Mouse (Mus musculus) kidney, postnatal 0 days (tissue): ENCODE measurements around the gene Pycr1. TPM values are rescaled to one million over a fixed set of nuclear protein-coding genes. Genes with fewer than 3 reads are reported as not detected.
A peak's percentile ranks its signal among the peaks of the same experiment; 100 is the strongest.

ENCODE experiments used
- ATAC-seq: fragments of 200-750 bp; cut with Nextera tagmentation; replicated peaks from 2 replicates; pipeline ENCODE4 v1.8.0; 2017; ENCODE audit warnings: low read depth, moderate number of reproducible peaks, moderate TSS enrichment, moderate library complexity; ENCODE audit not compliant: low FRiP score
- DNase-seq: peaks from one replicate; pipeline ENCODE4 v3.0.0-alpha.2; 2016; ENCODE audit warnings: low spot score
- H3K27ac ChIP-seq: fragments of 300-500 bp; sonication (generic); 2 replicates; pipeline ENCODE4 v1.5.1; 2014; ENCODE audit warnings: mild to moderate bottlenecking
- H3K27me3 ChIP-seq: fragments of 300-500 bp; sonication (generic); 2 replicates; pipeline ENCODE4 v1.6.1; 2014; ENCODE audit warnings: low read length, mixed read lengths; ENCODE audit not compliant: insufficient read depth
- H3K36me3 ChIP-seq: fragments of 300-500 bp; sonication (generic); 2 replicates; pipeline ENCODE4 v1.6.1; 2014; ENCODE audit warnings: low read length, mixed read lengths; ENCODE audit not compliant: insufficient read depth
- H3K4me1 ChIP-seq: fragments of 300-500 bp; sonication (generic); replicated peaks from 2 replicates; pipeline ENCODE4 v1.6.1; 2014; ENCODE audit warnings: antibody characterized with exemption, low read length, mixed read lengths; ENCODE audit not compliant: insufficient read depth
- H3K4me2 ChIP-seq: fragments of 300-500 bp; sonication (generic); 2 replicates; pipeline ENCODE4 v1.6.1; 2014; ENCODE audit warnings: mild to moderate bottlenecking, low read length, moderate library complexity, mixed read lengths
- H3K4me3 ChIP-seq: fragments of 300-500 bp; sonication (generic); replicated peaks from 2 replicates; pipeline ENCODE4 v1.5.1; 2014; ENCODE audit warnings: low read depth, low read length
- H3K9ac ChIP-seq: fragments of 300-500 bp; sonication (generic); 2 replicates; pipeline ENCODE4 v1.6.1; 2014; ENCODE audit warnings: low read depth, low read length
- H3K9me3 ChIP-seq: fragments of 300-500 bp; sonication (generic); replicated peaks from 2 replicates; pipeline ENCODE4 v1.6.1; 2016; ENCODE audit warnings: low read length, inconsistent platforms, mixed read lengths
- CTCF ChIP-seq: IDR thresholded peaks from 2 replicates; pipeline ENCODE4 v1.5.1; 2016; ENCODE audit warnings: antibody characterized with exemption, low read depth, mild to moderate bottlenecking, moderate library complexity
- WGBS: fragments of 180-500 bp; shearing (Covaris S2); extraction: QIAGEN DNeasy Blood & Tissue Kit; methylation state at CpG from one replicate; pipeline ENCODE4 v1.1.7; 2014; 5-methylcytosine and 5-hydroxymethylcytosine counted together
- polyA plus RNA-seq: library from polyadenylated mRNA; unstranded; fragments of >200 nt; fragmentation: Nextera tagmentation; extraction: Ambion mirVana; gene quantifications from 2 replicates; pipeline ENCODE4 v1.2.1, GENCODE M21; 2015

The Pycr1 gene
- polyA plus RNA-seq, result 12.2 and 13.9 TPM in 2 replicates

DNA sequence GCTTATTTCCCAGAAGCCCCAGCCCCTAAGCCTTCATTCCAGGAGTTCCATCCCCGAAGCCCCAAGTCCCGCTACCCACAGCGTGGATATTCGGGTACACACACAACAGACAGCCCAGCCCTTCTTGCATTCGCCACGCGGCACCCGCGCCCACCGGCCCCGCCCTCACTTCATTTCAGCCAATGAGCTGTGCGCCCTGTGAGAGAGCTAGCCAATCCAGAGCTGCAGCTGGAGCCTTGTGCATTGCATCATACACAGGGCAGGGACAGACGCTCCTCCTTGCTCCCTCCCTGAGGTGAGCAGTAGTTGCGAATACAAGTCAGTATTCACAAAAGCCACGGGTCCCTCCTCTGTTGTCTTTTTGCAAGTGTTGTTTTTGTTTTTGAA lies at the start of gene Pycr1:
TSS of gene Pycr1 (minus strand) at position 169 of the 387 bp plus-strand sequence.
- WGBS, result under 1% methylated on average over 15 of the region's 15 CpGs
- TF ChIP-seq CTCF, result no peak
- DNase-seq (peak; percentile 96), ATAC-seq (peak; percentile 96)
- Histone ChIP-seq H3K27me3 (no peaks in the 10 kb centered on the region), H3K4me1 (peaks cover 10% of the 10 kb centered on the region), H3K36me3 (no peaks in the 10 kb centered on the region), H3K9ac (peak within 1 kb of the TSS; percentile 55), H3K9me3 (no peaks in the 10 kb centered on the region), H3K4me2 (peak within 1 kb of the TSS; percentile 74), H3K27ac (no peak within 1 kb of the TSS), H3K4me3 (peak within 1 kb of the TSS; percentile 40)

DNA sequence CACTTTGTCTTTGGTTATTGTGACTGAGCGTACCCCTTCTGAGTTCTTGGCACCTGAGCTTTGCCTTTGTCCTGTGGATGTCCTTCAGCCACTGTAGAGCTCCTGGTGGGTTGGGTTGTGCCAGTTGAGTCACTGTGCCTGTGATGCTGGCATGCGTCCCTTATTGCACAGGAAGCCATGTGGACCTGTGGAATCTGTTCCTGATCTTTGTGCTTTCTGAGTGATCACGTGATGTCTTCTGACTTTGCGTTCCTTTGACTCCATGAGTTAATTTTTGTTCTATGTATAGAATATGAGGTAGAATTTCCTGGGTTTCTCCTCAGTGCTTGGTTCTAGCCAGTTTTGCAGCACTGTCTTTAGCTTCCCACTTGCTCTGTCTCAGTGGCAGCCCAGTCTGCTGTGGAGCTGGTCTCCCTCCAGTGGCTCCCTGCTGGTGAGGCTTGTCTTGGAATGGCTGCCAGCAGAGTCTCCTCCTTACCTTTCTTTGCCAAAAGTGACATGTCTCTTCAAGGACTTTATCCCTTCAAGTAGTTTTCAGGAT lies 49.0 kb upstream of the Pycr1 start:
- peaks cover 30% of the 10 kb centered on the region for H3K36me3 ChIP-seq

DNA sequence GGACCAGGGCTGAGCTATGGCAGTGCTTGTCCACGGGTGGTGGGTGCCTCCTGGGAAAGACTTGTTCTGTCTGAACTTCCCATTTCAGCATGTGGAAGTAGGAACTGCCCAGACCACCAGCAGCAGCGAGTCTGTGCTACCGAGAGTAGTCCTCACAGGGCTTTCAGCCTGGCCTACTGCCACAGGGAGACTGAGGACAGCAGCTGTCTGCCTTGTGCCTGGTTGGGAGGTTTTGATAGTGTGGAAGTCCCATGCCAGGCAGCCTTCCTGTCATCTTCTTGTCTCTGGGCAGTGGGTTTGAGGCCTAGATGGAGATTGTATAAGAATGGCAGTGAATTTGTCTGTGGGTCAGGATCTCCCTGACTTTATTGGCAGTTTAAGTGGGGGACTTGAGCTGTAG lies 45.8 kb upstream of the Pycr1 start:
- ATAC-seq (no peak), DNase-seq (no peak)
- Histone ChIP-seq H3K4me2 (no peak overlapping the region), H3K4me3 (no peak overlapping the region), H3K9ac (no peak overlapping the region), H3K27ac (no peak overlapping the region), H3K4me1 (no peaks in the 10 kb centered on the region; the same call in 1 of the 2 replicates), H3K9me3 (no peaks in the 10 kb centered on the region), H3K36me3 (peaks cover 34% of the 10 kb centered on the region), H3K27me3 (no peaks in the 10 kb centered on the region)
- WGBS, result 81% methylated on average over 3 of the region's 3 CpGs
- TF ChIP-seq CTCF, result no peak

More for the DNA sequence above, 49.0 kb upstream of the Pycr1 start:
- WGBS, result 85% methylated on average over 4 of the region's 4 CpGs
- DNase-seq (no peak), ATAC-seq (no peak)
- no peak for TF ChIP-seq CTCF
- H3K4me2 ChIP-seq, result no peak overlapping the region
- no peak overlapping the region for H3K9ac ChIP-seq
- no peaks in the 10 kb centered on the region for H3K27me3 ChIP-seq
- H3K9me3 ChIP-seq, result no peaks in the 10 kb centered on the region
- H3K27ac ChIP-seq, result peak overlapping the region; percentile 14; the same call in 1 of the 2 replicates
- no peak overlapping the region for H3K4me3 ChIP-seq
- H3K4me1 ChIP-seq, result peaks cover 12% of the 10 kb centered on the region

DNA sequence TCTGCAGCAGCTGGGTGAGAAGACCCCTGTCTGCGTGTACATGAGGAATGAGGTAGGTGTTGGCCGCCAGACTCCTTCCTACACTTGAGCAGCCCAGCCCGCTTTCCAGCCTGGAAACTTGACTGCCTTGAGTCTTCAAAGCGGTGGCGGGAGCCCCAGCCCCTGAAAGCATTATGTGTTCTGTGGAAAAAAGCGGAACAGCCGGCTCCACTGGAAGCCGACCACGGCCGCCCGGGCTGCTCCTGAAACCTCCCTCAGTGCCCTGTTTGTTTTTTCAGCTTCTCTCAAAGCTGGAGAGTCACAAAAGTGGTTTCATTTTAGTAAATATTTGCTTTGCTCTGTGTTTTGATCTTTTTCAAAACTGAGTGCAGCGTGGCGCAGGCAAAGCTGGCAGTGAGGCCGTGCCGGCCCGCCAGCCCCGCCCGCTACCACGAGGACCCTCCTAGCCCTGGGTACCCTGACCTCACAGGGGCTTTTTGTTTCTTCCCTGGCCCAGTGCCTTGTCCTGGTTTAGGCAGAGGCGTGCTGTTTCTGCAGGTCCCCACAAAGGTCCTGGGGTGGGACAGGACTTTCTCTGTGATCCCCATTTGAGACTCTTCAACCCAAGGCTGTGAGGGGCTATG lies 43.2 kb upstream of the Pycr1 start:
- H3K9ac ChIP-seq, result no peak overlapping the region

DNA sequence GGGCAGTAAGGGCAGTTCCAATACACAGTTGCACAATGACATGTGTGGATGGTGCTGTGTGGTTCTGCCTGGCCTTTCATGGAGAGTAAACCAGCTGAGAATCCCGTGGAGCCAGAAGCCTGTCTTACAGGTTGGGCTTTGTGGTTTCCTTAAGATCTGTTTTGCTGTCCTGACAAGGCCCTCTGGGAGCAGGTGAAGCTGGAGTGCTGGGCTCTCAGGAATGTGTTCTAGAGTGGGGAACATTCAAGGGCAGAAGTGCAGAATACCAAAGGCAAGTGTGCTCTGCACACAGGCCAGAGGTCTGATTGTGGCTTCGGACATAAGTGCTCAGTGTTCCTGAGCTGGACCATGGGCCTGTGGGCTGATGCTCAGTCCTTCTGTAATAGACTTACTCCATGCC lies 41.1 kb upstream of the Pycr1 start:
- no peak for ATAC-seq
- H3K4me2 ChIP-seq, result no peak overlapping the region
- H3K9ac ChIP-seq, result no peak overlapping the region
- H3K27ac ChIP-seq, result no peak overlapping the region
- DNase-seq, result no peak
- H3K4me3 ChIP-seq, result no peak overlapping the region
- no peak for TF ChIP-seq CTCF
- peaks cover 39% of the 10 kb centered on the region for H3K36me3 ChIP-seq
- H3K27me3 ChIP-seq, result no peaks in the 10 kb centered on the region
- WGBS, result 86% methylated on average over 2 of the region's 2 CpGs
- no peaks in the 10 kb centered on the region for H3K9me3 ChIP-seq
- no peaks in the 10 kb centered on the region for H3K4me1 ChIP-seq

More for the DNA sequence above, 43.2 kb upstream of the Pycr1 start:
- Histone ChIP-seq H3K9me3 (no peaks in the 10 kb centered on the region), H3K27me3 (no peaks in the 10 kb centered on the region), H3K36me3 (peaks cover 43% of the 10 kb centered on the region), H3K4me2 (no peak overlapping the region), H3K4me3 (no peak overlapping the region), H3K27ac (no peak overlapping the region), H3K4me1 (no peaks in the 10 kb centered on the region)
- TF ChIP-seq CTCF, result no peak
- ATAC-seq, result no peak
- no peak for DNase-seq
- WGBS, result 72% methylated on average over 20 of the region's 20 CpGs

DNA sequence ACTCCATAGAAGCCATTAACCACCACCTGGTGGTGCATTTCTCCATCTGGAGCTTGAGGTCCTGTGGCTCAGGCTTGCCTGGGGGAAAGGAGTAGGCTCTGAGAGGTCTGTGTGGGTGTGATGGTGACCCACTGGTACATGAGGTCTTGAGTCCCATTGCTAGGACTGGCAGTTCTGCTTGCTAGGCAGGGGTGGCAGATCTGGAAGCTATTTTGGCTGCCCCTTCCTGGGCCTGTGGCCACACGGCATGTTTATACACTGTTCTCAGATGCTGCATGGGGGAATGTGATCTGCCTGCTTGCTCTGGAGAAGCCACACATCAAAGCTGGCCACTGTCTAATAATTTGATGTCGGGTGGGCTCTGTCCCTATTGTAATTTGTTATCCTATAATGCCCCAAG lies 40.5 kb upstream of the Pycr1 start:
- no peak for DNase-seq
- Histone ChIP-seq H3K9me3 (no peaks in the 10 kb centered on the region), H3K9ac (no peak overlapping the region), H3K27ac (no peak overlapping the region), H3K4me1 (no peaks in the 10 kb centered on the region), H3K4me2 (no peak overlapping the region), H3K4me3 (no peak overlapping the region), H3K36me3 (peaks cover 38% of the 10 kb centered on the region; the same call in 1 of the 2 replicates), H3K27me3 (no peaks in the 10 kb centered on the region)
- WGBS, result 69% methylated on average over 2 of the region's 2 CpGs
- no peak for TF ChIP-seq CTCF
- ATAC-seq, result no peak
